In the genomic region with DNA sequence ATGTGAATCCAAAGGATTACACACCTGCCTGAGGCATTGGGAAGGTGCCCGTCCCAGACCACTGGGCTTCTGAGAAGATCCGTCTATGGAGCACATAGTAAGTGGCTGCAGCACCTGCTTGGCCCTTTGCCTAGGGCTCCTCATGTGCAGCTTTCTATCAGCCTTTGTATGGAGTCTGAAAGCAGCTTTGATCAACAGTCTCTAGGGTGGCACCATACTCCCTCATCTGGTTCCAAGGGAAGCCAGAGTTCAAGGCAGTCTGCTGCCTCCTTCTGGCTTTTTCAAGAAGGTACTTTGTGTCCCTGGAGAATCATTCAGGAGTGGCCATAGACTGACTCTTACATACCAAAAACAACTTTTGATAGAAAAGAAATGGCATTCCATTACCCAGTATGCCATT, we compare ENCODE assay signal across 18 mouse cellular contexts.
DNase-seq lines count a peak whose midpoint lies in the region; ATAC-seq and TF ChIP-seq lines count a peak whose summit lies in the region.
"Had no signal": no experiment of that assay in that cellular context is flagged by ENCODE, and none has a peak within 500 bp of the region (broad histone marks: within the 10 kb centered on the region; RNA-seq: fewer than 3 reads in every experiment).

No protein-coding gene starts in this region.

- H3K4me1 ChIP-seq in liver, embryonic 11.5 days (replicated peaks; ENCODE audit: control insufficient read depth, insufficient read depth, low read length) = no peaks in the 10 kb centered on the region

- TF ChIP-seq CTCF in gastrocnemius, adult 2 months (IDR thresholded peaks at IDR 0.05) = peak; percentile 22; the same call in 1 of the 2 replicates
- TF ChIP-seq CTCF in left cerebral cortex, adult 2 months (IDR thresholded peaks at IDR 0.05) = peak; percentile 32
- TF ChIP-seq CTCF in Patski (IDR thresholded peaks at IDR 0.05) = peak; percentile 36

- H3K9ac ChIP-seq in liver, embryonic 11.5 days (ENCODE audit: low read depth, low read length) = no peak overlapping the region
- H3K9ac ChIP-seq: embryonic facial prominence, embryonic 13.5 days; forebrain, embryonic 13.5 days; heart, embryonic 15.5 days had no signal

- no peaks in the 10 kb centered on the region for H3K36me3 ChIP-seq in liver, embryonic 11.5 days (ENCODE audit: control insufficient read depth, insufficient read depth, low read length)
- H3K36me3 ChIP-seq: embryonic facial prominence, embryonic 13.5 days; heart, embryonic 15.5 days had no signal

- no peak for DNase-seq in gastrocnemius, adult 2 months
- no peak for DNase-seq in gastrocnemius, adult 8-10 months (ENCODE audit: low spot score in 2 of 2)
- DNase-seq in left cerebral cortex, adult 2 months (ENCODE audit: extremely low spot score in 1 of 2, low spot score in 2 of 2) = no peak
- no peak for DNase-seq in left cerebral cortex, adult 18-20 months (ENCODE audit: low spot score in 2 of 2)
- DNase-seq in Patski (ENCODE audit: low read depth, low spot score) = no peak
- peak; percentile 14 for DNase-seq in left cerebral cortex, postnatal 4 days
- DNase-seq in embryo, embryonic 10.5 days (ENCODE audit: low spot score) = no peak
- DNase-seq in liver, embryonic 11.5 days (ENCODE audit: low spot score) = no peak
- DNase-seq: B cell, adult 2 months; cerebellum, adult 18-20 months; gastrocnemius, postnatal 25 days; kidney, postnatal 36 days; lung, adult 2 months had no signal

- no peak for ATAC-seq in Patski
- no peak for ATAC-seq in liver, embryonic 11.5 days (replicated peaks; ENCODE audit: low FRiP score)
- ATAC-seq: activated CD4-positive, CD25-positive, alpha-beta regulatory T cell, adult 4 months; forebrain, embryonic 13.5 days had no signal

- POLR2A ChIA-PET in Patski (lab: Charles Lee) = no interaction called here

- no peak overlapping the region for H3K4me2 ChIP-seq in liver, embryonic 11.5 days
- H3K4me2 ChIP-seq: embryonic facial prominence, embryonic 13.5 days; forebrain, embryonic 13.5 days; heart, embryonic 15.5 days had no signal

- no peaks in the 10 kb centered on the region for H3K9me3 ChIP-seq in liver, embryonic 11.5 days (ENCODE audit: control insufficient read depth, low read length)
- H3K9me3 ChIP-seq: embryonic facial prominence, embryonic 13.5 days; forebrain, embryonic 13.5 days; heart, embryonic 15.5 days had no signal

- H3K4me3 ChIP-seq in gastrocnemius, adult 2 months = no peak overlapping the region
- H3K4me3 ChIP-seq in left cerebral cortex, adult 2 months = no peak overlapping the region
- H3K4me3 ChIP-seq in liver, embryonic 11.5 days (ENCODE audit: low read depth, low read length) = no peak overlapping the region
- H3K4me3 ChIP-seq: embryonic facial prominence, embryonic 13.5 days; forebrain, embryonic 13.5 days; heart, embryonic 15.5 days; myocyte had no signal

- intact Hi-C loops in gastrocnemius, adult 2 months (cut with DNase I) = no loop called here
- intact Hi-C loops in left cerebral cortex, adult 2 months (cut with DNase I) = loop anchor here (10.0 kb wide), 1 partner anchor 160 kb away; no protein-coding TSS in a partner anchor
- intact Hi-C loops in left cerebral cortex, postnatal 4 days (cut with DNase I) = no loop called here

- 94% methylated on average over 2 of the region's 2 CpGs for WGBS in liver, embryonic 11.5 days

- in situ Hi-C loops in Patski (cut with MboI; ENCODE audit: low pct_unique_long_range_greater_than_20kb) = loop anchor here (5.0 to 25.0 kb wide), 3 partner anchors 157 to 478 kb away; no protein-coding TSS in a partner anchor

- no peak overlapping the region for H3K27ac ChIP-seq in gastrocnemius, adult 2 months
- no peak overlapping the region; the same call in 1 of the 2 replicates for H3K27ac ChIP-seq in left cerebral cortex, adult 2 months
- H3K27ac ChIP-seq in liver, embryonic 11.5 days (ENCODE audit: low read depth, low read length) = no peak overlapping the region
- H3K27ac ChIP-seq: embryonic facial prominence, embryonic 13.5 days; forebrain, embryonic 13.5 days; heart, embryonic 15.5 days had no signal

- no peaks in the 10 kb centered on the region for H3K27me3 ChIP-seq in Patski
- H3K27me3 ChIP-seq in liver, embryonic 11.5 days (replicated peaks; ENCODE audit: control insufficient read depth, insufficient read depth, low read length) = no peaks in the 10 kb centered on the region
- H3K27me3 ChIP-seq: forebrain, embryonic 13.5 days; heart, embryonic 15.5 days had no signal

- CTCF ChIA-PET in Patski (lab: Charles Lee) = no interaction called here
